Mouse (Mus musculus): ENCODE data around the gene Esr1.

DNA sequence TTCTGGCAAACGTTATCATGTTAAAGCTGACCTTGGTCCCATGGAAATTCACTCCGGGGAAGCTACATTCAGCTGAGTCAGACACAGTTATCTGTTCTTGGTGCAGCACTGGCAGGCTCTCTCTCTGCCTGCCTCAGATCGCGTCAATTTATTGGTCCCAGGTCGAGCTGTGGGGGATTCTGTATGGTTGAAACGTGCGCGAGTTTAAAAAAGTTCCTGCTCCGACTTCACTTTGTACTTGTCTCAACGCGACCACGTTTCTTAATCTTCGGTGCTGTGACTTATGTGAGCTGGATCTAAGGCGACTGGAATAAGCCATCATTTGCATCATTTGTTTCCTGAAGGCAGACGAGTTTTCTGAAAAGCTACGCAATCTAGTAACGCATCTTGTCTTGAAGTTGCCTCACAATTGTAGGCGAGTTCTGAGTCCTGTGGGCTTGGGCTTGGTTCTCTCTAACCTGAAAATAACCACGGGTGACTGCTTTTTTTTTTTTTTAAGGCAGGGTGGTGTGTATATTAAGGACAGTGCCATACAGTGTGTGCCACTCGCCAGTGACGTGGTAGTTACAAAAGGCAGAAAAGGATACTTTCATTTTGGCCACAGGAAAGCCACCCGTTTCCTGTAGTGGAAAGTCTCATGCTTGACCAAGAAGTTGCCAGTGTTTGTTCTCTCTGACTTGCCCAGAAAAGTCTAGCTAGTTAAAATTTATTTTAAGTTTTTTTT is 1.1 kb downstream of the Esr1 start:
- TF ChIP-seq CTCF (IDR thresholded peaks at IDR 0.05; ENCODE audit: borderline replicate concordance, insufficient read depth, low read length): no peak
- no peak for TF ChIP-seq POLR2A (IDR thresholded peaks at IDR 0.05; ENCODE audit: low read depth, low read length)

All from embryonic fibroblast, embryonic 13.5 days (primary cell).